ENCODE assay signal across 9 mouse cellular contexts in genomic region chr4:104369091-104369490, GRCm38 (mm10).
DNase-seq lines count a peak whose midpoint lies in the region; ATAC-seq and TF ChIP-seq lines count a peak whose summit lies in the region.
"Had no signal": no experiment of that assay in that cellular context is flagged by ENCODE, and none has a peak within 500 bp of the region (broad histone marks: within the 10 kb centered on the region; RNA-seq: fewer than 3 reads in every experiment).

No protein-coding gene starts in this region.

- H3K27me3 ChIP-seq in heart, embryonic 14.5 days (ENCODE audit: control insufficient read depth, insufficient read depth, low read length) = peaks cover 80% of the 10 kb centered on the region
- peaks cover 13% of the 10 kb centered on the region for H3K27me3 ChIP-seq in heart, adult 2 months (ENCODE audit: control insufficient read depth, insufficient read depth, low read length)
- peaks cover 15% of the 10 kb centered on the region for H3K27me3 ChIP-seq in hindbrain, embryonic 12.5 days
- H3K27me3 ChIP-seq in midbrain, embryonic 12.5 days = peaks cover 22% of the 10 kb centered on the region

- no peak for TF ChIP-seq POLR2A in heart, adult 2 months (IDR thresholded peaks at IDR 0.05; ENCODE audit: insufficient read depth, low read depth, low read length)
- no peak for TF ChIP-seq POLR2A in cortical plate, adult 2 months (IDR thresholded peaks at IDR 0.05; ENCODE audit: extremely low read depth, insufficient read depth, low read length)

- peak overlapping the region in 1 of 2 experiments; percentile 68; a peak in 2 of 4 replicates for H3K4me3 ChIP-seq in heart, embryonic 14.5 days (ENCODE audit: control insufficient read depth in 1 of 2, insufficient read depth in 1 of 2, low read depth in 1 of 2, low read length in 2 of 2)
- no peak overlapping the region for H3K4me3 ChIP-seq in heart, adult 2 months
- H3K4me3 ChIP-seq in cortical plate, adult 2 months (ENCODE audit: insufficient read depth, low read length) = peak overlapping the region; percentile 61
- peak overlapping the region; percentile 72 for H3K4me3 ChIP-seq in hindbrain, embryonic 12.5 days
- H3K4me3 ChIP-seq in midbrain, embryonic 12.5 days = peak overlapping the region; percentile 74

- H3K36me3 ChIP-seq in heart, embryonic 14.5 days (ENCODE audit: control insufficient read depth, insufficient read depth, low read length) = no peaks in the 10 kb centered on the region
- no peaks in the 10 kb centered on the region for H3K36me3 ChIP-seq in heart, adult 2 months (ENCODE audit: control insufficient read depth, insufficient read depth, low read length)
- H3K36me3 ChIP-seq in hindbrain, embryonic 12.5 days = peaks cover 3% of the 10 kb centered on the region; the same call in 1 of the 2 replicates
- 0 out of 2 replicates have a peak, but pooled peaks cover under 1% of the 10 kb centered on the region for H3K36me3 ChIP-seq in midbrain, embryonic 12.5 days

- no peak overlapping the region for H3K9ac ChIP-seq in heart, embryonic 14.5 days (ENCODE audit: low read length)
- H3K9ac ChIP-seq in heart, adult 2 months (ENCODE audit: low read depth, low read length) = no peak overlapping the region
- H3K9ac ChIP-seq in hindbrain, embryonic 12.5 days = peak overlapping the region; percentile 78
- peak overlapping the region; percentile 79; the same call in 1 of the 2 replicates for H3K9ac ChIP-seq in midbrain, embryonic 12.5 days (replicated peaks)

- H3K27ac ChIP-seq in heart, embryonic 14.5 days (replicated peaks in 1 of 2; ENCODE audit: control insufficient read depth in 1 of 2, insufficient read depth in 1 of 2, low read depth in 2 of 2, low read length in 2 of 2) = no peak overlapping the region
- no peak overlapping the region for H3K27ac ChIP-seq in heart, adult 2 months
- H3K27ac ChIP-seq in cortical plate, adult 2 months (ENCODE audit: insufficient read depth, low read length) = no peak overlapping the region
- peak overlapping the region; percentile 88 for H3K27ac ChIP-seq in hindbrain, embryonic 12.5 days
- peak overlapping the region; percentile 89; the same call in 1 of the 2 replicates for H3K27ac ChIP-seq in midbrain, embryonic 12.5 days (replicated peaks)

- H3K4me1 ChIP-seq in heart, embryonic 14.5 days (ENCODE audit: control insufficient read depth in 2 of 2, insufficient read depth in 2 of 2, low read length in 2 of 2) = peaks cover 5 to 14% of the 10 kb centered on the region in 2 experiments; a peak in 3 of 4 replicates
- no peaks in the 10 kb centered on the region for H3K4me1 ChIP-seq in heart, adult 2 months (ENCODE audit: control insufficient read depth, insufficient read depth, low read length)
- H3K4me1 ChIP-seq in cortical plate, adult 2 months (ENCODE audit: control insufficient read depth, insufficient read depth, low read length) = peaks cover 4% of the 10 kb centered on the region
- peaks cover 15% of the 10 kb centered on the region; the same call in 1 of the 2 replicates for H3K4me1 ChIP-seq in hindbrain, embryonic 12.5 days
- H3K4me1 ChIP-seq in midbrain, embryonic 12.5 days = peaks cover 24% of the 10 kb centered on the region

- no peak for DNase-seq in heart, adult 2 months
- no peak for DNase-seq in adrenal gland, postnatal 4 days (ENCODE audit: low spot score in 2 of 2)
- no peak for DNase-seq in layer of hippocampus, adult 9-10 months (ENCODE audit: low spot score)
- DNase-seq in left cerebral cortex, adult 18-20 months (ENCODE audit: low spot score in 2 of 2) = no peak
- DNase-seq: thymus, postnatal 4 days had no signal

- H3K4me2 ChIP-seq in heart, embryonic 14.5 days (ENCODE audit: low read length) = peak overlapping the region; percentile 99
- H3K4me2 ChIP-seq in hindbrain, embryonic 12.5 days (replicated peaks) = peak overlapping the region; percentile 88
- peak overlapping the region; percentile 79 for H3K4me2 ChIP-seq in midbrain, embryonic 12.5 days (replicated peaks)

- ATAC-seq in heart, embryonic 14.5 days (ENCODE audit: insufficient number of reproducible peaks, insufficient read depth, low FRiP score, low read depth) = no peak
- no peak for ATAC-seq in hindbrain, embryonic 12.5 days (ENCODE audit: low FRiP score)
- no peak for ATAC-seq in midbrain, embryonic 12.5 days (ENCODE audit: low FRiP score, low read depth)

- H3K9me3 ChIP-seq in heart, embryonic 14.5 days (ENCODE audit: control insufficient read depth, low read length) = no peaks in the 10 kb centered on the region
- H3K9me3 ChIP-seq in hindbrain, embryonic 12.5 days (replicated peaks) = no peaks in the 10 kb centered on the region
- no peaks in the 10 kb centered on the region for H3K9me3 ChIP-seq in midbrain, embryonic 12.5 days

- 11% methylated on average over 7 of the region's 7 CpGs for WGBS in heart, embryonic 14.5 days
- 17% methylated on average over 7 of the region's 7 CpGs for WGBS in heart, adult 2 months
- 11% methylated on average over 7 of the region's 7 CpGs for WGBS in hindbrain, embryonic 12.5 days
- WGBS in midbrain, embryonic 12.5 days = 11% methylated on average over 7 of the region's 7 CpGs

- no peak for TF ChIP-seq CTCF in heart, adult 2 months (IDR thresholded peaks at IDR 0.05)
- no peak for TF ChIP-seq CTCF in cortical plate, adult 2 months (IDR thresholded peaks at IDR 0.05; ENCODE audit: extremely low read depth, insufficient read depth, low read length)

- TF ChIP-seq EP300 in heart, adult 2 months (IDR thresholded peaks at IDR 0.05; ENCODE audit: insufficient read depth, low read depth, low read length) = no peak

- H3K79me2 ChIP-seq in heart, adult 2 months (replicated peaks; ENCODE audit: control insufficient read depth, insufficient read depth, low read length) = no peaks in the 10 kb centered on the region

- intact Hi-C loops in heart, adult 2 months (cut with DNase I) = no loop called here

Comparison
In these comparisons a context has a peak if more than half of its experiments do, and no peak if none do; other contexts are left out.
1. H3K27ac ChIP-seq: peak in hindbrain, embryonic 12.5 days (single experiment) and midbrain, embryonic 12.5 days (single experiment); none in heart, embryonic 14.5 days (0 of 2), heart, adult 2 months (single experiment) and cortical plate, adult 2 months (single experiment).
2. H3K9ac ChIP-seq: peak in hindbrain, embryonic 12.5 days (single experiment) and midbrain, embryonic 12.5 days (single experiment); none in heart, embryonic 14.5 days (single experiment) and heart, adult 2 months (single experiment).
3. Peak in every context shown above with its lines, with median percentiles within 50 percentile points of each other: H3K4me2 ChIP-seq.